Mouse (Mus musculus): Measurements from ENCODE around the gene Bcat2. TPM values are rescaled to one million over a fixed set of nuclear protein-coding genes. Genes with fewer than 3 reads are reported as not detected.
A peak's percentile ranks its signal among the peaks of the same experiment; 100 is the strongest.
"Not testable (repeated sequence)": the region's sequence is repeated elsewhere in the genome, so short reads cannot be mapped to it uniquely, and the experiment has no call there.

Gene Bcat2
- polyA plus RNA-seq, 1 experiment from 2014 or later: 102 TPM

DNA sequence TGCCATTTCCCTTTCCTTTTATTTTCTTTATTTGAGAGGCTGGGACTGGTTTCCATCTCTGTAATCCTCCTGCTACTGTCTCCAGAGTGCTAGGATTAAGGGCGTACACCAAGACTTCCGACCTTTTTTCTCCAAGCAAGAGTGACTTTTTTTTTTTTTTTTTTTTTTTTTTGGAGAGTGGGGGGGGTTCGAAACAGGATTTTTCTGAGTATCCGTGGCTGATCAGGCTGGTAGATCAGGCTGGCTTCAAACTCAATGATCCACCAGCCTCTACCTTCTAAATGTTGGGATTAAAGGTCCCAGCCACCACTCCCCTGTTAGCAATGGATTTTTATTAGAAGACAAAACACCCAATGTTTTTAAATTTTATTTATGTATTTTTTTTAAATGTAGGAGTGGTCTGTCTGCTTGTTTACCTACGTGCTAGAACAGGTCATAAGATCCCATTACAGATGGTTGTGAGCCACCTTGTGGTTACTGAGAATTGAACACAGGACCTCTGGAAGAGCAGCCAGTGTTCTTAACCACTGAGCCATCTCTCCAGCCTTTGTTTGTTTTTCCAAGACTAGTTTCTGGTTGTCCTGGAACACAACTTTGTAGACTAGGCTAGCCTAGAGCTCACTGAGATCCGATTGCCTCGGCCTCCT, 43.4 kb upstream of the Bcat2 start:
- H3K27me3 ChIP-seq (ENCODE audit: control insufficient read depth, insufficient read depth, low read length): no peaks in the 10 kb centered on the region
- WGBS: 24% methylated on average over 7 of the region's 7 CpGs
- H3K36me3 ChIP-seq (ENCODE audit: control insufficient read depth, insufficient read depth): no peaks in the 10 kb centered on the region
- peak overlapping the region; percentile 98 for H3K9ac ChIP-seq (ENCODE audit: low read length)
- peak overlapping the region; percentile 99 for H3K27ac ChIP-seq (ENCODE audit: low read length)
- peak overlapping the region; percentile 80 for H3K4me2 ChIP-seq (ENCODE audit: low read depth, low read length)
- ATAC-seq (replicated peaks; ENCODE audit: extremely low read depth, insufficient read depth, low FRiP score): no peak
- H3K9me3 ChIP-seq (replicated peaks; ENCODE audit: control insufficient read depth, low read length): no peaks in the 10 kb centered on the region
- peaks cover 44% of the 10 kb centered on the region for H3K4me1 ChIP-seq (ENCODE audit: control insufficient read depth, insufficient read depth, low read length)
- peak overlapping the region; percentile 95 for H3K4me3 ChIP-seq (ENCODE audit: low read length)

GRCm38 (mm10) chr7:45527169-45527568, 42.8 kb upstream of the Bcat2 start:
- 90% methylated on average over 6 of the region's 6 CpGs for WGBS
- not testable (repeated sequence) for ATAC-seq (replicated peaks; ENCODE audit: extremely low read depth, insufficient read depth, low FRiP score); H3K9me3 ChIP-seq (replicated peaks; ENCODE audit: control insufficient read depth, low read length); H3K9ac ChIP-seq (ENCODE audit: low read length); H3K36me3 ChIP-seq (ENCODE audit: control insufficient read depth, insufficient read depth); H3K27me3 ChIP-seq (ENCODE audit: control insufficient read depth, insufficient read depth, low read length); H3K4me2 ChIP-seq (ENCODE audit: low read depth, low read length); H3K4me3 ChIP-seq (ENCODE audit: low read length)
- Histone ChIP-seq H3K27ac (ENCODE audit: low read length) (peak overlapping the region; percentile 99; the same call in 1 of the 2 replicates), H3K4me1 (ENCODE audit: control insufficient read depth, insufficient read depth, low read length) (peaks cover 41% of the 10 kb centered on the region)

DNA sequence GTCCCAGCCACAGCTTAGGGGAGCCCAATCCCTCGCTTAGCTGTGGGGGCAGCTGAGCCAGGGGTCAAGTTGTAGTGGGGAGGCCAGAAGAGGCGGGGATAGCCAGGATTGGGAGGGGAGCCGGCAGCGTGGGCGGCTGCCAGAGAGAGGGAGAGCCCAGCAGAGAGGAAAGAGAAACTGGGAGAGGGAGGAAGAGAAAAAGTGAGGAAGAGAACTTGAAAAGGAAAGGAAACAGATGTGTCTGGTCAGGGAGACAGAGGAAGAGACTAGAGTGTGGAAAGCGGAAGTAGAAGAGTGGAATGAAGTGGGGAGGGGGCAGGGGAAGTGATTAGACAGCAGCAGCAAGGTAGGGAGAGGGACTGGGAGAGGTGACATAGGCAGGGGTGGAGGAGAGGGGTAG, 40.5 kb upstream of the Bcat2 start:
- no peak overlapping the region for H3K4me3 ChIP-seq (ENCODE audit: low read length)
- no peak for ATAC-seq (replicated peaks; ENCODE audit: extremely low read depth, insufficient read depth, low FRiP score)

DNA sequence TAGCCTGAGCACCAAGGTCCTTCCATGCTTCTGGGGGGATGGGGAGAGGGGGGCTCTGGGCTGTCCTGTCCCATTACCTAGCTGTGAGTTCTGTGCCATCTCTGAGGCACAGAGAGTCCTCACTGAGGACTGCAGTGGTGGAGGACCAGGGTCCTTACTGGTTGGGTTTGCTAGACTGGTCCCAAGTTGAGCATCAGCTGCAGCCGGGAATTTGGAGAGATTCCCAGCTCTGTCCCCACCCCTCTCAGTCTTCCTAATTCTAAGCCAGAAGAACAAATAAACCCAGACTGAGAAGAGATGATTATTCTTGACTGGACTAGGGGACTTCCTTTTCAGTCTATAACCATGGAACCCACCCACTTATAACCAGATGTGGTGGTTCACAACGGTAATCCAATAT, 39.3 kb upstream of the Bcat2 start:
- Histone ChIP-seq H3K36me3 (ENCODE audit: control insufficient read depth, insufficient read depth) (no peaks in the 10 kb centered on the region), H3K9ac (ENCODE audit: low read length) (no peak overlapping the region), H3K4me3 (ENCODE audit: low read length) (no peak overlapping the region), H3K27me3 (ENCODE audit: control insufficient read depth, insufficient read depth, low read length) (no peaks in the 10 kb centered on the region), H3K9me3 (replicated peaks; ENCODE audit: control insufficient read depth, low read length) (no peaks in the 10 kb centered on the region), H3K27ac (ENCODE audit: low read length) (peak overlapping the region; percentile 24; the same call in 1 of the 2 replicates), H3K4me2 (ENCODE audit: low read depth, low read length) (no peak overlapping the region), H3K4me1 (ENCODE audit: control insufficient read depth, insufficient read depth, low read length) (peaks cover 15% of the 10 kb centered on the region)
- ATAC-seq (replicated peaks; ENCODE audit: extremely low read depth, insufficient read depth, low FRiP score): no peak
- 51% methylated on average over 2 of the region's 2 CpGs for WGBS

More for the DNA sequence above, 40.5 kb upstream of the Bcat2 start:
- H3K9ac ChIP-seq (ENCODE audit: low read length): 0 out of 2 replicates have a peak overlapping the region, but pooled peaks have one; percentile 41
- no peaks in the 10 kb centered on the region for H3K36me3 ChIP-seq (ENCODE audit: control insufficient read depth, insufficient read depth)
- 11% methylated on average over 6 of the region's 6 CpGs for WGBS
- peaks cover 25% of the 10 kb centered on the region for H3K4me1 ChIP-seq (ENCODE audit: control insufficient read depth, insufficient read depth, low read length)
- no peaks in the 10 kb centered on the region for H3K27me3 ChIP-seq (ENCODE audit: control insufficient read depth, insufficient read depth, low read length)
- H3K4me2 ChIP-seq (ENCODE audit: low read depth, low read length): peak overlapping the region; percentile 45
- peak overlapping the region; percentile 55 for H3K27ac ChIP-seq (ENCODE audit: low read length)
- no peaks in the 10 kb centered on the region for H3K9me3 ChIP-seq (replicated peaks; ENCODE audit: control insufficient read depth, low read length)

DNA sequence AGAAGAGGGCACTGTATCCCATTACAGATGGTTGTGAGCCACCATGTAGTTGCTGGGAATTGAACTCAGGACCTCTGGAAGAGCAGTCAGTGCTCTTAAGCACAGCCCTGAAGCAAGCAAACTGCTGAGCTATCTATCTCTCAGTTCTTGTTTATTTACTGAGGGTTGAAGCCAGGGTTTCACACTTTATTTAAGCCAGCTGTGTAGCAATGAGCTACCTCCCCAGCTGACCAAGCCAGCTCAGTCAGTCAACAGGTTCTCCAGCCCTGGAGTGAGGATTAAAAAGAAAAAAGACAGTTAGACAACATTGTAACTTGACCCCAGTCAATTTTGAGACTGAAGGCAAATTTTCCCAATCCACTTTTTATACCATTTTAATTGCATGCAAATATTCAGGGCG, 34.3 kb upstream of the Bcat2 start:
- H3K27me3 ChIP-seq (ENCODE audit: control insufficient read depth, insufficient read depth, low read length): no peaks in the 10 kb centered on the region
- H3K4me3 ChIP-seq (ENCODE audit: low read length): no peak overlapping the region
- H3K9ac ChIP-seq (ENCODE audit: low read length): no peak overlapping the region
- H3K4me2 ChIP-seq (ENCODE audit: low read depth, low read length): no peak overlapping the region
- no peaks in the 10 kb centered on the region for H3K36me3 ChIP-seq (ENCODE audit: control insufficient read depth, insufficient read depth)
- ATAC-seq (replicated peaks; ENCODE audit: extremely low read depth, insufficient read depth, low FRiP score): no peak
- H3K27ac ChIP-seq (ENCODE audit: low read length): no peak overlapping the region
- H3K9me3 ChIP-seq (replicated peaks; ENCODE audit: control insufficient read depth, low read length): no peaks in the 10 kb centered on the region
- WGBS: 86% methylated on average over 1 of the region's 1 CpGs
- H3K4me1 ChIP-seq (ENCODE audit: control insufficient read depth, insufficient read depth, low read length): peaks cover 6% of the 10 kb centered on the region

GRCm38 (mm10) chr7:45537602-45538001, 32.4 kb upstream of the Bcat2 start:
- ATAC-seq (replicated peaks; ENCODE audit: extremely low read depth, insufficient read depth, low FRiP score): no peak
- peak overlapping the region; percentile 83 for H3K4me2 ChIP-seq (ENCODE audit: low read depth, low read length)
- no peak overlapping the region; the same call in 1 of the 2 replicates for H3K9ac ChIP-seq (ENCODE audit: low read length)
- no peak overlapping the region for H3K27ac ChIP-seq (ENCODE audit: low read length)
- no peaks in the 10 kb centered on the region for H3K27me3 ChIP-seq (ENCODE audit: control insufficient read depth, insufficient read depth, low read length)
- WGBS: 83% methylated on average over 10 of the region's 10 CpGs
- H3K36me3 ChIP-seq (ENCODE audit: control insufficient read depth, insufficient read depth): no peaks in the 10 kb centered on the region
- peak overlapping the region; percentile 63 for H3K4me3 ChIP-seq (ENCODE audit: low read length)
- 0 out of 2 replicates have a peak, but pooled peaks cover 6% of the 10 kb centered on the region for H3K4me1 ChIP-seq (ENCODE audit: control insufficient read depth, insufficient read depth, low read length)
- no peaks in the 10 kb centered on the region for H3K9me3 ChIP-seq (replicated peaks; ENCODE audit: control insufficient read depth, low read length)

DNA sequence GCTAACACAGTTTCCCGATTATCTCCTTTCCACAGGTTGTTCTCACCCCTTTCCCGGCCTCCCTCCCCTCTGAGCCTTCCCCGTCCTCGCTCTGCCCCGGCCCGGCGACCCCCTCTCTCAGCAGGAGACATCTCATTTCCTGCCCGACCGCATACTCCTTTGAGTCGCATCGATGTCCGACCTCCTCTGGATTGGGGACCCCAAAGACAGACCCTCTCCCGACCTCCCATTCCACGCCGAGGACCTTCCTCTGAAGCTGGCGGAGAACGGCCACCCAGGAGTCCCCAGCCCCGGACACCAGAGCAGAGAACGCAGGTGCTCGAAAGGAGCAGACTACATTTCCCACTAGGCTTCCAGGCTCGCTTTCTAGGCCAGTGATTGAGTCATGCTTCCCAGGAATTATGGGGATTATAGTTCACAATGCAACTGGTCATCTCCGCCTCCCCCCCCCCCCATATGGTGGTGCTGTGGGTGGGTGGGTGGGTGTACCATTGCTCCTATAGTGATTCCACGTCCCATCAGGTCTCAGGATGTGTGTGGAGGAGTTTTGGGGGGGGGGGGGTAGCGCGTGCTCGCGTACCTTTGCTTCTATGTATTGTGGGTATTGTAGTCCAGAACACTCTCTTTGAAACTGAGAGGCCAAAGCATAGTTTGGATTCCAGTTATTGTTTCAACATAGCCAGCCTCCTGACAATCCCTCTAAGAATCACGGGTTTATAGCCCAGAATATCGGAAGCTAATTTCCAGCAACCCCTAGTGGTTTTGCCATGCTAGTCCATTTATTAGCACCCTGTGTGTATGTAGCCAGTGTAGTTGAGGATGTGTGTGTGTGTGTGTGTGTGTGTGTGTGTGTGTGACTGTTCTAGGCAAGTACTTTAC, 31.6 kb upstream of the Bcat2 start:
- H3K9me3 ChIP-seq (replicated peaks; ENCODE audit: control insufficient read depth, low read length): no peaks in the 10 kb centered on the region
- WGBS: 4% methylated on average over 29 of the region's 29 CpGs
- H3K9ac ChIP-seq (ENCODE audit: low read length): peak overlapping the region; percentile 69
- no peak overlapping the region for H3K27ac ChIP-seq (ENCODE audit: low read length)
- H3K4me1 ChIP-seq (ENCODE audit: control insufficient read depth, insufficient read depth, low read length): 0 out of 2 replicates have a peak, but pooled peaks cover 6% of the 10 kb centered on the region
- no peaks in the 10 kb centered on the region for H3K36me3 ChIP-seq (ENCODE audit: control insufficient read depth, insufficient read depth)
- H3K4me3 ChIP-seq (ENCODE audit: low read length): peak overlapping the region; percentile 63
- peak overlapping the region; percentile 83 for H3K4me2 ChIP-seq (ENCODE audit: low read depth, low read length)
- no peaks in the 10 kb centered on the region for H3K27me3 ChIP-seq (ENCODE audit: control insufficient read depth, insufficient read depth, low read length)
- peak; percentile 74 for ATAC-seq (replicated peaks; ENCODE audit: extremely low read depth, insufficient read depth, low FRiP score)

DNA sequence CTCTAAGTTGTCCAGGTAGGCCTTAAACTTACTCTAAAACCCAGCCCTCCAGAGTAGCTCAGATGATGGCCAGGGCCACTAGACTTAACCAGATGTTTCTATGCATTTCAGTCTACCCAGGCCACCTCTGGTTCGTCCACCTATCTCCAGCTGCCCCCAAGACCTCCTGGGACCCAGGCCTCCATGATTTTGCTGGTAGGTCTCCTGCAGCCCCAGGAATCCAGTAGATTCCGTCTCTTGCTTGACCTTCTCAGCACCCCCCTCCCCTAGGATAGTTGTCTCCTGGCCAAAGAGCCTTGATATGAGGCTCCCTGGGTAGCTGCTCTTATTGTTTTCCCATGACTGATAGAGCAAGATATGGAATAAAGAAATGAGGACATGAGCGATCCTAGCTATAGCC, 30.9 kb upstream of the Bcat2 start:
- ATAC-seq (replicated peaks; ENCODE audit: extremely low read depth, insufficient read depth, low FRiP score): no peak
- Histone ChIP-seq H3K9me3 (replicated peaks; ENCODE audit: control insufficient read depth, low read length) (no peaks in the 10 kb centered on the region), H3K4me3 (ENCODE audit: low read length) (no peak overlapping the region), H3K9ac (ENCODE audit: low read length) (no peak overlapping the region), H3K4me2 (ENCODE audit: low read depth, low read length) (no peak overlapping the region), H3K36me3 (ENCODE audit: control insufficient read depth, insufficient read depth) (no peaks in the 10 kb centered on the region), H3K27ac (ENCODE audit: low read length) (no peak overlapping the region), H3K27me3 (ENCODE audit: control insufficient read depth, insufficient read depth, low read length) (no peaks in the 10 kb centered on the region), H3K4me1 (ENCODE audit: control insufficient read depth, insufficient read depth, low read length) (0 out of 2 replicates have a peak, but pooled peaks cover 6% of the 10 kb centered on the region)
- 79% methylated on average over 3 of the region's 3 CpGs for WGBS

DNA sequence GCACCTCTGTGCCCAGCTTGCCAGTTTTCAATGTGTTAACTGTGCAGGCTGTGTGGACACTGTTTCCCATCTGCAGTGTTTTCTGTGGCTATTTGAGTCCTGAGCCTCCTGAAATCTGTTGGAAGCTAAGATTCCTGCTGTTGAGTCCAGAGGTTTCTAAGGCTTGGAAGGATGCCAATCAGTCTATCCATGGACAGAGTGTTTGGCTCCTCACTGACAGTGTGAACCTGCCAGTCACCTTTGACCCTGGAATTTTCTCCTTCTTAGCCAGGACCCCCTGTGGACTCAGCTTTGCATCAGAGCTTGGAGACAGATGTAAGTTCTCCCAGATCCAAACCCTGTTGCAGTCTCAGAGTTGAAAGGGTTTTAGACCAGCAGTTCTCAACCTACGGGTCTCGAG, 29.7 kb upstream of the Bcat2 start:
- WGBS: 60% methylated on average over 2 of the region's 2 CpGs
- H3K36me3 ChIP-seq (ENCODE audit: control insufficient read depth, insufficient read depth): no peaks in the 10 kb centered on the region
- H3K27me3 ChIP-seq (ENCODE audit: control insufficient read depth, insufficient read depth, low read length): no peaks in the 10 kb centered on the region
- 0 out of 2 replicates have a peak, but pooled peaks cover 6% of the 10 kb centered on the region for H3K4me1 ChIP-seq (ENCODE audit: control insufficient read depth, insufficient read depth, low read length)
- H3K4me2 ChIP-seq (ENCODE audit: low read depth, low read length): no peak overlapping the region
- no peak overlapping the region for H3K4me3 ChIP-seq (ENCODE audit: low read length)
- H3K9ac ChIP-seq (ENCODE audit: low read length): no peak overlapping the region
- no peaks in the 10 kb centered on the region for H3K9me3 ChIP-seq (replicated peaks; ENCODE audit: control insufficient read depth, low read length)
- no peak for ATAC-seq (replicated peaks; ENCODE audit: extremely low read depth, insufficient read depth, low FRiP score)
- no peak overlapping the region for H3K27ac ChIP-seq (ENCODE audit: low read length)

Measured in heart, embryonic 16.5 days (tissue).